Mouse (Mus musculus): ENCODE data around the gene Myo1e.

The Myo1e gene

DNA sequence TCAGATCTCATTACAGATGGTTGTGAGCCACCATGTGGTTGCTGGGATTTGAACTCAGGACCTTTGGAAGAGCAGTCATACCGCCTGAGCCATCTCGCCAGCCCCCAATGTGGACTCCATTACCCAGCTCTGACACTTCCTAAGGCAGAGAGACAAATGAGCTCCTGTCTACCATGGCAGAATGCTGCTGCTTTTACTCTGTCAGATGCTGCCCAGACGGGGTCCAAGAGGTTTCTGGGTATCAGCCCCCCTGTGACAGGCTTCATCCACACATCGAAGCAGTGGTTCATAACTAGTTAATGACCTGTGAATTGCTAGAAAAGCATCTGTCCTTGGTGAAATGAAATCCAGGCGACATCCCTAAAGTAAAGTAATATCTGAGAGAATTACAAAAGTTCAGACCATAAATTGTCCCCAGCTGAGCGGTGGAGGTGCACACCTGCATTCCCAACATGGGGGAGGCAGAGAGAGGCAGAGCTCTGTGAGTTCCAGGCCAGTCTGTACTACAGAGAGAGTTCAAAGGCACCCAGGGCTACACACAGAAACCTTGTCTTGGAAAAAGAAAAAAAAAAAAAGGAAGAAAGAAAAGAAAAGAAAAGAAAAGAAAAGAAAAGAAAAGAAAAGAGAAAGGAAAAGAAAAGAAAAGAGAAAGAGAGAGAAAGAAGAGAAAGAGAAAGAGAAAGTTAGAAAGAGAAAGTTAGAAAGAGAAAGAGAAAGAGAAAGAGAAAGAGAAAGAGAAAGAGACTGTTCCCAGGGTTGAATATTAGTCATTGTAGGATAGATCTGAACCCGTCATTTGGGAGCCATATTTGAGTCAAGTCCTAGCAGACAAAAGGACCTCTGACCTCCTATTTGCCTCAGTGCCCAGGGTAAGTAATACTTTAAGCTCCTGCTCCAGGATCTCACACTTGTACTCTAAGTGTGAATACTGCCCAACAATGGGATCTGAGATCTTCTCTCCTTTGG is 172.6 kb downstream of the Myo1e start:
- no peak for DNase-seq

- no peak for DNase-seq
These were observed 174.9 kb downstream of the Myo1e start for GRCm38 (mm10) chr9:70382091-70382490.

DNA sequence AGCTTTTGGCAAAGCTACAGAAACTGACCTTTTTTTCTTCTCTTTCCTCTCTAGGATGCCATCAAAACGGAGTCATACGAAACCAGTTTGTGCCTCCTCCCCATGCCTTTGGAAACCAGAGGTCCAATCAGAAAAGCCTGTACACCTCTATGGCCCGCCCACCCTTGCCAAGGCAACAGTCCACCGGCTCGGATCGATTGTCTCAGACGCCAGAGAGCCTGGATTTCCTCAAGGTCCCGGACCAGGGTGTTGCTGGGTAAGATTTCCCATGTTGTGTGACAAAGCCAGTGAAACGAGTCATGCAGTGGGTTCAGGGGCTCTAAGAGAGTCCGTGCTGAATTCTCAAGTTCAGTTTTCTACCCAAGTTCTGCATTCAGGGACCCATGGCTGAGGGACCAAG is 176.6 kb downstream of the Myo1e start:
- no peak for DNase-seq

GRCm38 (mm10) chr9:70384494-70384893 is 177.3 kb downstream of the Myo1e start:
- DNase-seq: no peak

DNA sequence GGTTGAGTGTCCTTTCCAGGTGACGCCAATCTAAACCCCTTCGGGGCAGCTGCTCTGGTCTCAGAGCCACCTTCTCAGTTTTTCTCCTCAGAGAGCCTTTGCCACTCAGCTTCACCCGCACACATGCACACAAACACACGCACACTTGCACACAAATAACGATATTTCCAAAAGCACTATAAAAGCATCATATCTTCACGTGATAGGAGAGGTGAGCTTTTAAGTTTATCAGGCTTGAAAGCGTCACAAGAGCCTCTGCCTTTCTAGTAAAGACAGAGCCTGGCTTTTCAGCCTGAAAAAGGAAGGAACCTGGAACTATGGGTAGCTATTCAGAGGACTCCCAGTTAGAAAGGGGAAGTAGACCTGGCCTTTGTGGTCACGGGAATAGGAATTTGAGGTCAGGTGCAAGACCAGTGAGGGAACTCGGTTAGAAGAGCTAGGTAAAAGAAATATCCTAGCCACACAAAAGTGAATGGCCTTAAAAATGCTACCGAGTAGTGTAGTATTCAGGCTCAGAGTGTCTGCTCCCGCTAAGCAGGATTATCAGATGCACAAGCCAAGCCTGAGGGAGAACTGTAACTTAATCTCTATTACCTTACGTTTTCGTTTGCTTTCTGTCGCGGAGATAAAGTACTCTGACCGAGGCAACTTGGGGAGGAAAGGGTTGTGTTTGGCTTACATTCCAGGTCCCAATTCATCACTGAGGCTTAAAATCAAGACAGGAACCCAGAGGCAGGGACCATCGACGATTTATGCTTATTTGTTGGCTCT is 178.0 kb downstream of the Myo1e start:
- no peak for DNase-seq

GRCm38 (mm10) chr9:70387410-70388119 is 180.4 kb downstream of the Myo1e start:
- no peak for DNase-seq

- DNase-seq: no peak
These were observed 182.4 kb downstream of the Myo1e start for GRCm38 (mm10) chr9:70389548-70389947.

- DNase-seq: no peak
These were observed 183.9 kb downstream of the Myo1e start for GRCm38 (mm10) chr9:70391042-70391441.

DNA sequence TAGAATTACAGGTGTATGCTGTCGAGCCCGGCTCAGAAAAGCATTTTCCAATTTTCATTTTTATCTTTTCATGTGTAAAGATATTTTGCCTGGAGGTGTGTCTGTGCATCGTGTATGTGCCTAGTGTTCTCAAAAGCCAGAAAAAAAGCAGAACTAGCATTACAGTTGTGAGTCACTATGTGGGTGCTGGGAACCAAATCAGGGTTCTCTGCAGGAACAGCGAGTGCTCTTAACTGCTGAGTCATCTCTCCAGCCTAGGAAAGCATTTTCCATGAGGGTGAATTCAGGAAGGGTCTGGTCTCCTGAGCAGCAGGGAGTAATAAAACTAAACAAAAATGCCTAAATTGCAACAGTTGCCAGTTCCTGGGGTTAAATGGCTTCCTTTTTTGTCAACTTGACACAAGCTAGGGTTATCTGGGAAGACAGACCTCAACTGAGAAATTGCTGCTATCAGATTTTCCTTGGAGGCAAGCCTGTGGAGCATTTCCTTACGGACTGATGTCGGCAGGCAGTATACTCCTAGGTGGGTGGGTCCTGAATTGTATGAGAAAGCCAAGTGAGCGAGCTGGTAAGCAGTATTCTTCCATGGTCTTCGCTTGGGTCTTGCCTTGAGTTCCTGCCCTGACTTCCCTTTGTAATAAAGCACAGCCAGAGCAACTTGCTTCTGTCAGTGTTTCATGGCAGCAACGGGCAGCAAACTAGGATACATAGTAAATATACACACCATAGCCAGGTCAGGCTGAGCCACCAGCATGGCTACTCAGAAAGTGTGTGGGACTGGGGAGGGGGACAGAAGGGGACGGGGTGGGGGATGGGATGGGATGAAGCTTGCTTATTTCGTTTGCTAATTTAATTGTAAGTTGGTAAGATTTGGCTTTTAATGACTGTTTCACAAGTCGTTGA is 184.8 kb downstream of the Myo1e start:
- DNase-seq: no peak

DNA sequence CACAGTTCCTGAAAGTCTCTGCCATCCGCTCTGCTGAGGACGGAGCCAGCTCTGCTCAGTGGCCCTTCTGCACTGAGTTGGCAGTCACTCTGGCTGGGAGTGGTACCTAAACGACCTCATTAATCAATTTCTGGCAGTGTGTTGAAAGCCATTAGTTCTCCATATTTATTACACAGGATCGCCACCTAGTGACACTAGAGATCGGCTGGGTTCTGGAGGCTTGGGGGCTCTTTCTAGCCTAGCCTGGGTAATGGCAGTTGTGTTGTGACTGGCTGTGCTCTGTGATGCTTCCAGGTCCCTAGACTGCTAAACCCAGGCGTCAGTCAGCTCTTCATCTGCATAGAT is 185.4 kb downstream of the Myo1e start:
- DNase-seq: no peak

DNA sequence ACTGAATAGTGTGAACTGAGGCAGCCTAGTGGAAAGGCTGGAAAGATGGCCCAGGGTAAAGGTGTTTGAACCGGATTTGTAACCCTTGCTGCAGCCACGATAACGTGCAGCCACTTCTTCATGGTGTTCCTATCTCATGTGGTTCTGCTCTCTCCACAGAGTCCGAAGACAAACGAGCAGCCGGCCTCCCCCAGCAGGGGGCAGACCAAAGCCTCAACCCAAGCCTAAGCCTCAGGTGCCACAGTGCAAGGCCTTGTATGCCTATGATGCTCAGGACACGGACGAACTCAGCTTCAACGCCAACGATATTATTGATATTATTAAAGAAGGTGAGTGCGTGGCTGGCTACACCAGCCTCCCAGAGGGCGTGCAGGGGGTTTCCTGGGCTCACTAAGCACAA is 188.5 kb downstream of the Myo1e start:
- no peak for DNase-seq

DNA sequence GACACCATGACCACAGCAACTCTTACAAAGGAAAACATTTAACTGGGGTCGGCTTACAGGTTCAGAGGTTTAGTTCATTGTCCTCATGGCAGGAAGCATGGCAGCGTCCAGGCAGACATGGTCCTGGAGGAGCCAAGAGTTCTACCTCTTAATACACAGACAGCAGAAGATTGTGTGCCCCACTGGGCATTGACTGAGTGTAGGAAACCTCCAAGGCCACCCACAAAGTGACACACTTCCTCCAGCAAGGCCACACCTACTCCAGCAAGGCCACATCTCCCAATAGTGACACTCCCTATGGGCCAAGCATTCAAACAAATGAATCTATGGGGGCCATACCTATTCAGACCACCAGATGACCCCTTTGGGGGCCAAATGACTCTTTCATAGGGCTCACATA is 188.9 kb downstream of the Myo1e start:
- DNase-seq: no peak

- peak; percentile 42 for DNase-seq
These were observed 194.9 kb downstream of the Myo1e start for GRCm38 (mm10) chr9:70401937-70402539.

GRCm38 (mm10) chr9:70406596-70406995 is 199.4 kb downstream of the Myo1e start:
- no peak for DNase-seq

DNA sequence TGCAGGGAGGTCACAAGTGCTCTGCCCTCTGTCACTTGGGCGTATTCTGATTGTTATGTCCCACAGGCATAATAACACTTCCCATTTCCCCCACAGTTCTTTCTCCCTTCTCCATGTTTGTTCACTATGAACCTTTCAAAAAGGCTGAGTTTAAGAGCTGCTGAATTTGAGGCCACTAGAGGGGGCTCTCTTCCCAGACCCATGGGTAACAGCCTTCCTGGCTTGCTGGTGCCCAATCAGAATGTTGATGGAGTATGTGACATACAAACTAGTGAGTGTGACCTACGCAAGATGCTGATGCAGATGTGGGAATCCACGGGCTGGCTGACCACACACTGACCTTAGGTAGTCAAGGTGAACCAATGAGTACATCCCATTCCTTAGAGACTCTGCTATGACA is 201.6 kb downstream of the Myo1e start:
- DNase-seq: no peak

DNA sequence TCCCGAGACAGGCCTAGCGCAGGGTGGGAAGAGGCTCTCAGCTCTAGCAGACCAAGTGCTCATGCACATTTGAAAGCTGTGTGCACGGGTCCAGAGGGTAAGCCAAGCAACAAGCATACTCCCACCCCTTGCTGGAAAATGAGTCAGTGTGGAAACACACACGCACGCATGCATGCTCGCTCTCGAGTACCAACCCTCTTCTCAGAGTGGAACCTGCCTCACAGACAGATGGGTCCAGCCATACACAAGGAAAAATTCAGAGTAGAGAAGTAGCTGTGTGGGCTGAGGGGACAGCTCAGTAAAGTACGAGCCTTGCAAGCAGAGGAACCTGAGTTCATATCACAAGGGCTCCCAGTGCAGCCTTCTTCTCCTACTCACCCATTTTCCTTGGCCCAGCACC is 202.6 kb downstream of the Myo1e start:
- no peak for DNase-seq

- DNase-seq: no peak
These were observed 203.5 kb downstream of the Myo1e start for GRCm38 (mm10) chr9:70410668-70411067.

DNA sequence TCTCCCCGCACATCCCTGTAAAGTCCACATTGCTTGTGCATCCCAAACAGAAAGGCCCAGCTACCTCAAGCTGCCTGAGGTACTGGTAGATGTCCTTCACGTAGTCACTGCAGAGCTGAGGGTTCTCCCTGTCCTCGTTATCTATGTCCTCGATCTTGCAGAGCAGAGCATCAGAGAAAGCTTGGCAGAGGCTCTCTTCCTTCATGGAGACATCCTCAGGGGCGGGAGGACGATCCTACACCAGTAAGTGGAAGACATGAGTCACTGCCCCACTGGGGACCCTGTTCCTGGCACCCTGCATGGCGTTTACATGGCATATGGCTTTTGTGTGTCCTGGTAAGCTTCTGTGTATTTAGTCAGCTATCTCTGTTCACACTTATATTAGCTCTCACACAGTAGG is 205.9 kb downstream of the Myo1e start:
- no peak for DNase-seq

GRCm38 (mm10) chr9:70416412-70416811 is 209.3 kb downstream of the Myo1e start:
- no peak for DNase-seq

DNA sequence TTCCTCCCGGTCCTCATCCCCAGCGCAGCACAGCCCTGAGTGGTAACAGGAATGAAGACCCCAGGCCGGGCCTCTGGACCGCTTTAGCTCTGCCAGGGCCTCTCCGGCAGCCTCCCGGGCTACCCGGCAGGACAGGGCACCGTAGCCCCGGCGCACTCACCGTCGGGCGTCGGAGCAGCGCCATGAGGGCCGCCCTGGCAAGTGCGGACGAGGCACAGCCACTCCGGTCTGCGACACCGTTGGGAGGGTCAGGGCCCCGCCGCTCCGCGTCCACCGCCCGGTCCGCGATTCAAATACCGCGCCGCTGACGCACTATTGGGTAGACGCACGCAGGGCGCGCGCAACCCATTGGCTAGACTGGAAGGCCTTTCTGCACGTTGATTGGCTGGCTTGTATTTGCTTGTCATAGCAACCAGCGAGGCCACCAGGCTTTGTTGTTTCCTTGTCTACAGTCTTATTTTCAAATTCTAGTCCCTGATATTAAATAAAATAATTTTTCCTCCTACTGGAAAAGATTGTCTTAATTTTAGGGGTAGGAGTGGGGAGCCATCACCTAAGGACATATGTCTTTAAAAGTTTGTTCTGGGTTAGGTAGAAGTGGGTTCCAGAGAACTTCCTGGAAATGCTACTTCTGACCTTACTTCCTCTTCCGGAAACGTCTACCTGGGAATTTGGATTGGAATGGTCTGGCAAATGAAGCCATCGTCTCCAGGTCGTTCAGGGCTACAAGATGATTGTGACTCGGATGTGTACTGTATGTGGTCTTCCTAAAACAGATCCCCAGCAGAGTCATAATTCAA is 214.3 kb downstream of the Myo1e start, which contains the start of gene Ccnb2:
TSS of gene Ccnb2 (minus strand) at position 291 of the 800 bp plus-strand sequence.
- peak; percentile 80 for DNase-seq

GRCm38 (mm10) chr9:70422661-70423060 is 215.5 kb downstream of the Myo1e start:
- DNase-seq: no peak
